Mouse (Mus musculus) CD4-positive, CD25-positive, alpha-beta regulatory T cell, adult 4 months (primary cell): Measurements from ENCODE around the gene Rbm4. TPM values are rescaled to one million over a fixed set of nuclear protein-coding genes. Genes with fewer than 3 reads are reported as not detected.
"Not testable (repeated sequence)": the region's sequence is repeated elsewhere in the genome, so short reads cannot be mapped to it uniquely, and the experiment has no call there.

Source experiments
- ATAC-seq: one replicate; pipeline ENCODE4 v1.8.0; 2017
- polyA plus RNA-seq, 2 experiments: library from polyadenylated mRNA; unstranded; fragments of 100-300 nt; shearing (Covaris generic); gene quantifications; one replicate each; pipeline ENCODE4 v1.2.1; 2017

Gene Rbm4
- polyA plus RNA-seq = 10 to 100 TPM; 27.9 to 49.0 TPM

DNA sequence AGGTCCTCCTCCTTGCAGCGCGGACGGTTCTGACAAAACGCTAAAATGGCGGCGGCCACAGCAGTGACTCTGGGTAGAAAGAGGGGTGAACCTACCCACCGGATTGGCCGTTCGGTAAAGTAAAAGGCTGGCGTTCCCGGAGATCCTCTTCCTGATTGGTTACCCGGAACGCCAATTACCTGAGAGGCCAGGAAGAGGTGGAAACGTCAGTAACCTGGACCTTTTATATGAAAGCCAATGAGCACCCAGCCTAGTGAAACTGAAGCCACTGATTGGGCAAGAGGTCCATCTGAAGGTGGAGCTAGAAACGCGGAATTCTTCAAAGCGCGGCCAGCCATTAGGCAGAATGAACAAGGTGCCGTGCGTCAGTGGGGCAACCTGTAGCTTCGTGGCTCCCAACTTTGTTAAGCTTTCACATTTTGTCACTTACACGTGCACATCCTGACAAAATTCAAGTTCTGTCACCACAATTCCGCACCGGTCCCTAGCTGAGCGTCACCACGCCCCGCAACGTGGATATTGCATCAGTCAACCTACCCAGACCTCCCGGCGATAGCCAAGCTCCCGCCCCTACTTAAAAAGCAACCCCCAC lies at the start of gene Rbm4:
Gene Rbm4 (minus strand): TSS at position 71 of the 592 bp plus-strand sequence.
- ATAC-seq = peak; percentile 98

DNA sequence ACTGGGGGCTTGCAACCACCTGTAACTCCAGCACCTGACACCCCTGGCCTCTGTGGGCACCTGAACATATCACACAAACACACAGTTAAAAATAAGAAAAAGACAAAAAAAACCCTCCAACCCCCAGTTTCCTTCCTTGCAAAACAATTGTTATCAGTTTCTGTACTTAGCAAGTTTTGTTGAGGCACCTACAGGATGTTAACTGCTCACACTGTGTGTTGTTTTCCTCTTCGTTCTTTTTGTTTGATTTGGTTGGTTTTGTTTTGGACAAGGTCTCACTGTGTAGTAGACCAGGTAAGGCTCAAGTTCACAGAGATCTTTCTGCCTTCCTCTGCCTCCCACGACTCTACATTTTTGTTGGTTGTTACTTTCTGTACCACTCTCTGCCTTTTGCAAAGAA lies 48.9 kb upstream of the Rbm4 start:
- peak; percentile 31 for ATAC-seq

DNA sequence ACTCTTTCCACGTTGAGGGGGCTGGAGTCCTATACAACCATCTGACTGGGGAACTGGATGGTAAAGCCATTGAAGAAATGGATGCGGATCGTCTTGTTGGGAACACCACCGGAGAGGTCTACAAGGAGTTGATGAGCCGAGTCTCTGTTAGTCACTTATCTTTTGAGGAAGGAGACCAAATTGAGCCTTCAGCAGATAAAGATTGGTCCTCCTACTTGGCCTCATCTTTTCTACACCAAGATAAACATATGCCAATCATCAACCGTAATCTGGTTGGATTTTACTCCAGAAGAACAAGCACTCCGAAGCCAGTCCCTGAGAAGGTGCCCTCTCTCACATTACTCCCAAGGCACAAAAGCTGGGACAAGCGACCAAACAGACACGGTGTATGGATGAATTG lies 47.1 kb upstream of the Rbm4 start:
- ATAC-seq = no peak

DNA sequence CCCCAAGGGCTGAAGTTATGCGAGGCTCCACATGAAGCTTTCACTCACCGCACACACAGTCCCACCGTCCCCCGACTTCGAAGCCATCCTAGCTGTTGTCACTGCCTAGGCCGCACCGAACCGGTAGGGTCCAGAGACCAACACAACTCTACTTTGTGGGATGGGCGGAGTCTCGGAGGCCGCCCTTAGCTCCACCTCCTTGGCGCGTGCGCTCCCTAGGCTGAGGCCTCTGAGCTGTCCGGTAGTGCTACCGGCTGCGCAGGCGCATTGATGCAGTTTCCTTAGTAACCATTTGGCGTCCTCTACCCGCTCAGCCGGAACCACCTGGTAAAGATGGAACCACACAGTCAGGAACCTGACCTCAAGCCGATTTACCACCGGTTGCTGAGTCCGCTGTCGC lies 45.4 kb upstream of the Rbm4 start, which contains the start of the genes Ccs and Ccdc87:
Gene Ccs (minus strand): TSS at position 184 of the 400 bp plus-strand sequence.
Gene Ccdc87 (plus strand): TSS at position 218 of the 400 bp plus-strand sequence.
- ATAC-seq = peak; percentile 97

DNA sequence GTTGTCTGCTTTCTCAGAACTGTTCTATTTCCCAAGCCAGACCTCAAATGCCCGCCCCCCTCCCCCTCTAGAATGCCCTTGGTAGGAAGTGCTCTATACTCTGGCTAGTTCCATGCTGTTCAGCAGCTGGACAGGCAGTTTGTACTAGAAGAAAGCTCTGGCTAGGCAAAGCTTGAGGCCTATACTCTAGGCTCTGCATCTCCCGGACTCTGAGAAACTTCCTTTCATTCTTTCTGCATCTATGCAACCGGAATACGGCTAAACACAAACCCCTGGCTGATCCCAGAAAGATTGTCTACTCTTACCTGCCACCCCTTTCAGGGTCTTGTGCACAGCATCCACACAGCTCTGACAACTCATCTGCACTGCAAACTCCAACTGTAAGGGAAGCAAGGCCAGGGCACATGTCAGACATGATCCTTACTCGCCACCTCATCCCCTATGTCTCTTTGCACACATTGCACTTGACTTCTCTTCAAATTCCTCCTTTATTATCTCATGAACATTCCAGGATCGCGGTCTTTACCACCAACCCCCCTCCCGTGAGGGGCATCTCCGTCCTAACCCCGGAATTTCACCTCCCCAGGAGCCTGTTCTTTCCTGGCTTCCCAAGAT lies 44.9 kb upstream of the Rbm4 start:
- no peak for ATAC-seq

DNA sequence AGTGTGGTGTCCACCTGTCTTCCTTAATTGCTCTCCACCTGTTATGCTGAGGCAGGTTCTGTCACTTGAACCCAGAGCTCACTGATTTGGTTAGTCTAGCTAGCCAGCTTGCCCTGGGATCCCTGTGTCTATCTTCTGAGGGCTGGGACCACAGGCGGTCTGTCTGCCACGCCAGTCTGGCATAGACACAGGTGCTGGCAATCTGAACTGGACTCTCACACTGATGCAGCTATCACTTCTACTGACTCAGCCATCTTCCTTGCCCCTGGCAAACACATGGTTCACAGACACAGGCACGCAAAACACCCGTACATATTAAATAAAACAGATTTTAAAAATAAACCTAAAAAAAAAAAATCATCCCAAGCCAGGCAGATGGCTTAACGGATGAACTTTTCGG lies 43.3 kb upstream of the Rbm4 start:
- no peak for ATAC-seq

DNA sequence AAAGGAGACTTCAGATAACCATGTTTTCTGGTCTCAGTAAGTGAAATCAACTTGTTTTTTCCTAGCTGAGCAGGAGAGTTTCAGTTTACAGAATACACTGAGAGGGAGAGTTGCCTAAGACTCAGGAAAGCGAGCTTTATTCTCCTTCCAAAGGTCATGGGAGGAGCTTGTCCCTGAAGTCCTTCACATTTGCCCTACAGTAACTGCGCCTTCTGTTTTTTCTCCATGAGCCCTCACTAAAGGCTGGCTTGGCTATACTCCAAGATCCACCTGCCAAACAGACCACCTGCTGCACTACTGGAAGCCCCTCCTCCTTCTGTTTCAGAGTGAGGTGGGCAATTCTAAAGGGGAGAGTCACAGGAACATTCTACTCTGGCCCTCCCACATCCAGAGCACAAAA lies 42.4 kb upstream of the Rbm4 start:
- ATAC-seq = no peak

DNA sequence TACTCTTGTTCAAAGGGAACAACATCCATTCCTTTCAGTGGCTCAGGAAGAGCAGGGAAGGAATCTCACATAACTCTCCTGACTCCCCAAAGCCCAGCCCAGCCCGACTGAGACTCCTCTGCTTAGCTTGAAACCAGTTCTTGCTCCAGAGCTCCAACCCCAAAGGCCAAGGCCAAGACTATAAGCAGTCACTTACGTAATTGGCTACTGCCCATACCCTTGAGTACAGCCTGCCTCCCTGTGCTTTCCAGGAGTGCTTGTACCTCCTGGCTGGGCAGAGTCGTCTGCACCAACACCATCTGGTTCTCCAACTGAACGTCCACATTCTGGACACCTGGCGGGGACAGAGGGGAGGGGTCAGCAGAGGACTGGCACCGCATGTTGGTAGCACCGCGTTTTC lies 40.3 kb upstream of the Rbm4 start:
- ATAC-seq = no peak

DNA sequence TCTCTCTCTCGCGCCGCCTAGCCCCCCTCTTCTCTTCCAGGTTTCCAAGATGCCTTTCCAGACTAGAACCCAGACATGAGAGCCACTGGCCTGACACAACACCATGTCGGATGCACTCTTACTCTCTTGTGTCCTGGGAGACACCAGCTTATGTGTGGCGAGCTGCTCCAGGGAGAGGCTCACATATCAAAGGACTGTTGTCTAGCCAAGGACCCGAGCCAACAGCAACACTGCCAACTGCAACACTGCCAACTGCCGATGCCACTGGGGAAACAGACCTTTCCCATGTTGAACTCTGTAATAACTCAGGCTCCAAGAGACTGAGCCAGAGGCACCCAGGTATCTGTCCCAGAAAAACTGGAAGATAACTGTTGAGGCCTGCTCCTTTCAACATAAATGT lies 35.5 kb upstream of the Rbm4 start:
- ATAC-seq = no peak

DNA sequence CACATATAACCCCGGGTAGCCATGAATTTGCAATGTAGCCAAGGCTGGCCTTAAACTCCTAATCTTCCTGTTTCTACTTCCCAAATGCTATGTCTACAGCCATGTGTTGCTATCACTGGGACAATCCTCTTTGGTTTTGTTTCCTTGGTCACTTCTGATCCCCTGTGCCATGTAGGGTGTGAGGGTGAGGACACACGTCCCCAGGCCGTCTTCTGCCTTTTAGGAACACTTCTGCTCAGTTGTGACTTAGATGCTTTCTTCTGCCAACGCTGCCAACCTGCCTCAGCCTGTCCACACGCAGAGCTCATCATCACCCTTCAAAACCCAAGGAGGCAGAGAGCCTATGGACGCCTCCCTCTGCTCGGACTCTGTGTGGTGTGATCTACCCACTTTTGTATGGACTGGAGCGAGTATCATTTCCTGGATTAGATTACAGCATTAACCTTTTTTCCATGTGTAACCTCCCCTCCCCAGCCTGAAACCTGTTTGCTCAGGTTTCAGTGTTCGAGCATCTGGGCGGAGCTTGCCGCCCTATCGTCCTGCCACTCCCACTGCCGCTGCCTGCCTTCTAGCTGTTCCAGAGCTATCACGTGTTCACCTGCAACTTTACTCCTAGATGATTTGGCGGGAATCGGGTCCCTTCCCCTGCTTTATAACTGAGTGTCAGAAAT lies 34.9 kb upstream of the Rbm4 start:
- no peak for ATAC-seq

DNA sequence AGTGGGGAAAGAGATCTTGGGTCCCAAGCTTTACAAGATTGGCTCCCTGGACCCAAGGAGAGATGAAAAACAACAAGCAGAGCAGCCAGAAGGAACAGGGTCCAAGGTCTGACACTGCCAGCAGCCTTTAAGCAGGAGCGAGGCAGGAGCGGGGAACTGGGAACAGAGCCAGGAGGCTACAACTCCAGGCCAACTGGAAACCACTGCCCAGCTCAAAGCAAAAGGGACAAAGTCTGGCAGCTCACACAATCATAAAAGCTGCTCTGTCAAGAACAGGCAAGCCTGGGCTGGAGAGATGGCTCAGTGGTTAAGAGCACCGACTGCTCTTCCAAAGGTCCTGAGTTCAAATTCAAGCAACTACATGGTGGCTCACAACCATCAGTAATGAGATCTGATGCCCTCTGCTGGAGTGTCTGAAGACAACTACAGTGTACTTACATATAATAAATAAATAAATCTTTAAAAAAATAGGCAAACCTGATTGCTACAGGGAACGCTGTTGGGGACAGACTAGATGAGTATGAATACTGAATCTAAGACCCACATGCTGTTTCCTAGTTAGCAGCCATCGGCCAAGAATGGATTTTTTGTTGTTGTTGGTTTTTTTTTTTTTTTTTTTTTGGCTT lies 27.1 kb upstream of the Rbm4 start:
- ATAC-seq = no peak

DNA sequence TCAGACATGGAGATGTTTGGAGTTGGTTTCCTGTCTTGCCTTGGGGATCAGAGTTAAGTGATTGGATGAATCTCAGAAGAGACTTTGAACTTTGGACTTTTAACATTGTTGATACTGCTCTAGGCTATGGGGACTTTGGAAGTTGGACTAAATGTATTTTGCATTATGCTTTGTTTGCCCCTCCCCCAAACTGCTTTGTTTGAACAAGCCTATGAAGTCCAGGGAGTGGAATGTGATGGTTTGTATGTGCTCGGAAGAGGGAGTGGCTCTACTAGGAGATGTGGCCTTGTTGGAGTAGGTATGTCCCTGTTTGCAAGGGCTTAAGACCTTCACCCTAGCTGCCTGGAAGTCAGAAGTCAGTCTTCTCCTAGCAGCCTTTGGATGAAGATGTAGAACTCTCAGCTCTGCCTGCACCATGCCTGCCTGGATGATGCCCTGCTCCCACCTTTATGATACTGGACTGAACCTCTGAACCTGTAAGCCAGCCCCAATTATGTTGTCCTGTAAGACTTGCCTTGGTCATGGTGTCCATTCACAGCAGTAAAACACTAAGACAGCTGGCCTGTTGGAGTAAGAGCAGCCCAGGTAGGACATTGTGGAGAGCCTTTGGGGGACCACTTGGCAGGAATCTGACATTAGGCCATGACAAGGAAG lies 23.6 kb upstream of the Rbm4 start:
- no peak for ATAC-seq

DNA sequence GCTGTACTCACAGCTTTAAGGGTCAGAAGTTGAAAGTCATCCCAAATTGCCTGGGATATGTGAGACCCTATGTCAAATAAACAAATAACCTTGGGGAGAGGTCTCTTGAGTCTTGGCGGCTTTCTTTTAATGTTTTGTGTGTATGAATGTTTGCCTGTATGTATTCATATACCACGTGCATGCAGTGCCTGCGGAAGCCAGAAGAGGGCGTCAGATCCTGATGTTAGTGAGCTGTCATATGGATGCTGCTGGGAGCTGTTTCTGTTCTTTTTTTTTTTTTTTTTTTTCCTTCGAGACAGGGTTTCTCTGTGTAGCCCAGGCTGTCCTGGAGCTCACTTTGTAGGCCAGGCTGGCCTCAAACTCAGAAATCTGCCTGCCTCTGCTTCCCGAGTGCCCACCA lies 19.3 kb upstream of the Rbm4 start:
- no peak for ATAC-seq

DNA sequence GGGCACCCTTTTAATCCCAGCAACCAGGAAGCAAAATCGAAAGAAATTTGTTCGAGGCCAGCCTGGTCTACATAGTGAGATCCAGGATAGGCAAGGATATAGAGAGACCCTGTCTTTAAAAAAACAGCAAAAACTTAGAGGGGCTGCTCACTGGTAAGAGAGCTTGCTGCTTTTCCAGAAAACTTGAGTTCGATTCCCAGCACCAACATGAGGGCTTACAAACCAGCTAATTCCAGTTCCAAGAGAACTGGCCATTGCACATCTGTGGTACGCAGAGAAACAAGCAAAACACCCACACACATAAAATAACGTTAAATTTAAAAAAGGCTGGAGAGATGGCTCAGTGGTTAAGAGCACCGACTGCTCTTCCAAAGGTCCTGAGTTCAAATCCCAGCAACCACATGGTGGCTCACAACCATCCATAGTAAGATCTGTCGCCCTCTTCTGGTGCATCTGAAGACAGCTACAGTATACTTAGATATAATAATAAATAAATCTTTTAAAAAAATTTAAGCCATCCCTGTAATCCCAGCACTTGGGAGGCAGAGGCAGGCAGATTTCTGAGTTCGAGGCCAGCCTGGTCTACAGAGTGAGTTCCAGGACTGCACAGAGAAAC lies 18.7 kb upstream of the Rbm4 start:
- not testable (repeated sequence) for ATAC-seq

DNA sequence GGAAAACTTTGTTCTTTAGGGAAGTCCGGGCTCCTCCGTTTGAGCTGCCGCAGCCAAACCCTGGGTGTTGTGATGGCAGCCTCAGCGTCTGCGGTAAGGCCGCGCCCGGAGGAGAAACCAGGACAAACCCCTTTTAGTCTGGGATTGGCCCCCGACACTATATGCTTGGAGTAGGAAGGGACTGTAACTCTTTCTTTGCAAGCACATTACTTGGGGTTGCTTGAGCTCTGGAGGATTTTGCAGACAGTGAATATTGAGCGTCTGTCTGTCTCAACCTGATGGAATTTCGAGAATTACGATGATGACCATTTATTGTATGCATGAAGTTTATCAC lies 18.2 kb upstream of the Rbm4 start:
- no peak for ATAC-seq

DNA sequence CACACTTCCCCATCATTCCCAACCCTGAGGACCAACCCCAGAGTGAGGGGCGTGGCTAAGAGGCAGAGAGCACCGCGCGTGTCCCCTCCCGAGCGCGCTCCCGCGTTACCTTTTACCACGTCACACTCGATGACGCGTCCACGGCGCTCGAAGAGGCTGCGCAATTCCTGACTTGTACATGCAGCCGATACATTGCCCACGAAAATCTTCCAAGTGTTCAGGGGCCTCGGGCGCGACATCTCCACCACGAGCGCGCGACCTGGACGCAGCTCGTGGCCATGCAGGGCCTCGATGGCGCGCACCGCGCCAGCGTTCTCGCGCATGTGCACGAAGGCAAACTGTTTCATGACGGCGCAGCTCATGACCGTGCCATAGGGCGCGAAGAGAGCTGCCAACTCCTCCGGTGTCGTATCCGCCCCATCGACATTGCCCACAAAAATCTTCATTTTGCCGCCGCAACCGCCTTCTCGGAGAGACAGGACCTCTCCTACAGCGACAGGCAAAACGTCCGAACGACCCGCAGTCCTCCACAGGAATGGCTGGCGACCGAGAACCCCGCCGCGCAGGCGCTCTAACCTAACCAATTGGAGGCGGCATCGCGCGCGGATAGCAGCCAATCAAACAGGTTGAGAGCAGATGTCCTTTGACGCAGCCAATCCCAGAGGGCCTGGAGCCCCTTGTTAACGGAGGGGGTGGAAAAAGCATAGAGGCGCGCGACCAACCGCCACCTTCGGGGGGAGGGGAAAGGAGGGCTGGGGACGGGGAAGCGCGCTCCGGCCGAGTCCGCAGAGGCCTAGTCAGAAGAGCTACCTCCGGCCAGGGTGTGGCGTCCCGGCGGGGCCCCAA lies 17.6 kb upstream of the Rbm4 start, which contains the start of the genes Gm21992 and Rbm14:
Gene Gm21992 (minus strand): TSS at position 550 of the 846 bp plus-strand sequence.
Gene Rbm14 (minus strand): TSS at position 572 of the 846 bp plus-strand sequence.
- ATAC-seq = peak; percentile 94

DNA sequence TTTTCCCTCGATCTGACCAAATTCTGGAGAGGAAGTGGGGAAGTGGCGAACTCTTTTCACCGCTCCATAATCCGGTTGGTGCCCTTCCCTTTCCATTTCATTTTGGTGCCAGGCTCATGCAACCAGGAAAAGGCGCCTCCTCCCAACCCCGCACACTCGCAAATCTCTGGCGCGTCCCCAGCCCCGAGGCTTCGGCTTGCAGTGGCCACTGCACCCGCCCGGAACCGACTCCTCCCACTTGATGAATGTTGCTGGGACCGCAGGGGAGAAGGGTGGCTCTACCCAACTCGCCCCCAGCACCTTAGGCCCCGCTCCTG lies 17.0 kb upstream of the Rbm4 start:
- no peak for ATAC-seq

DNA sequence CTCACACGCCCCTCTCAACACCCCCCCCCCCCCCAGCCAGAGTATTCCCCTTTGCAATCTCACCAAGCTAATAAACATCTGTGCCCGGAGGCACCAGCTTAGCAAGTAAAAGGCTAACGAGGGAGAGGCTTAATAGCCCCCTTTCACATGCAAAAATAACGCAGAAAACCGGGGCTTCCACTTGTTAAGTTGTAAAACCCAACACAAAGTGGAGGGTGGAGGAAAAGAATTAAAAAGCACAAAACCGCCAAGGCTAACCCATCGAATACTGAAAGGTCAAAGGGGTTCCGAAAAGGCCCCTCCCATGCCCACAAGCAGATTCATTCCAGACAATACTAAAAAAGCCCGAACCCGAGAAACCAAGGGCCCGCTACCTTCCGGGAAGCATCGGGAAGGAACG lies 16.6 kb upstream of the Rbm4 start:
- no peak for ATAC-seq

DNA sequence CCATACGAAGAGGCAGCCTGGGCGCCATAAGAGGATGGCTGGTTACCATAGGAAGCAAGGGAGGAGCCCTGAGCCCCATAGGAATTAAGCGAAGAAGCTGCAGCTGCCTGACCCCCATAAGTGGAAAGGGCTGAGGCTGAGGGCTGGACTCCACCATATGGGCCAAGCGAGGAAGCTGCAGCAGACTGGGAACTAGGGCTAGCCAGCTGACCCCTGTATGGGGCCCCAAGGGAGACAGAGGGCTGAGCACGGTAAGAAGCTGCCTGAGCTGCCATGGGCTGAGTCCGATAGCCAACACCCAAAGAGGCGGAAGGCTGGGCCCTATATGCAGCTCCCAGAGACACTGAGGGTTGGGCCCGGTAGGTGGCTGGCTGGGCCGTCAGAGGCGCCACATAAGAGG lies 9.6 kb upstream of the Rbm4 start:
- no peak for ATAC-seq

DNA sequence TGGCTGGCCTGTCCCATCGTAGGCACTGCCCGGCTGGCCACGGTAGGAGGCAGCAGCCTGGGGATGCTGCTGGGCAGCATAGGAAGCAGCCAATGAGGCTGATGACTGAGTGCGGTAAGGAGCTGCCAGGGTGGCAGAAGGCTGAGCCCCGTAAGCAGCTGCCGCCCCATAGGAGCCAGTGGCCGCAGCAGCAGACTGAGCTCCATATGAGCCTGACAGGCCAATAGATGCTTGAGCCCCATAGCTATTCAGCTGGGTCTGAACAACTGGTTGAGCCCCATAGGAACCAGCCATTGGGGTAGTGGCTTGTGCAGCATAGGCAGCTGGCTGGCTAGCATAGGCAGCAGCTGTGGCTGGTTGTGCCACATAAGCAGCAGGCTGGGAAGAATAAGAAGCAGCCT lies 9.0 kb upstream of the Rbm4 start:
- ATAC-seq = no peak

DNA sequence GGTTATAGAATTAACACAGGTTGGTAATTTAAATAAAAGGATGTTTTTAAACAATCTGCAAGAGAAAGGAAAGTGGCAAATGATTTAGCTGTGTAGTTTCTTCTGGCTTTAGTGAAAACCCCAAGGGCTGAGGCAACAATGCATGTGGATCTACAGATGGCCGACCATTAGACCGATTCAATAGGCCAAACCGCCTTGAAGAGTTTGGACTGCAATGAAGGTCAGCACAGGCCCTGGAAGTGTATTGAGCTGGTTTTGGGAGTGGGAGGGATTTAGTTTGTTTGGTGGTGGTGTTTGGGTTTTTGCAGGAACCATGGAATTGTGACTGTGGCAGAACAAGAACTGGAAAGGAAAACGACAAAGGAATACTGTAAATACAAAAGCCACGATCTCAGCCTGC lies 5.4 kb upstream of the Rbm4 start:
- ATAC-seq = no peak

DNA sequence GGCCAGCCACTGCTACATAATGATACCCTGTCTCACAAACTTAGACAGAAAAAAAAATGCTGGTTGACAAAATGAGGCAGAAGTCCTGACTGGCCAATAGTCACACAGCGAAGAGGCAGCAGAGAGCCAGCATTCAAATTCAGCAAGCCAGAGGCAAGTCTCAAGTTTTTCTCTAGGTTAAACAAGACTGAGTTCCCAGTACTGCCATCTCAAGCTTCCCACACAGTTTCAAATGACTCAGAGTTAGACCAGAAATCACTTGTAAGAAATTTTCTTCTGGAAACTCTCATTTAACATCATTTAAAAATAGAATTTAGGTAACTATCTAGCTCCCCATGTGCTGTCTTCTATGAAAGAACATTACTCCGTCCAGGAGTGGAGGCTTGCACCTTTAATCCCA lies 4.1 kb upstream of the Rbm4 start:
- no peak for ATAC-seq
